Mouse (Mus musculus): Measurements from ENCODE around the gene Traf1.

Gene Traf1

DNA sequence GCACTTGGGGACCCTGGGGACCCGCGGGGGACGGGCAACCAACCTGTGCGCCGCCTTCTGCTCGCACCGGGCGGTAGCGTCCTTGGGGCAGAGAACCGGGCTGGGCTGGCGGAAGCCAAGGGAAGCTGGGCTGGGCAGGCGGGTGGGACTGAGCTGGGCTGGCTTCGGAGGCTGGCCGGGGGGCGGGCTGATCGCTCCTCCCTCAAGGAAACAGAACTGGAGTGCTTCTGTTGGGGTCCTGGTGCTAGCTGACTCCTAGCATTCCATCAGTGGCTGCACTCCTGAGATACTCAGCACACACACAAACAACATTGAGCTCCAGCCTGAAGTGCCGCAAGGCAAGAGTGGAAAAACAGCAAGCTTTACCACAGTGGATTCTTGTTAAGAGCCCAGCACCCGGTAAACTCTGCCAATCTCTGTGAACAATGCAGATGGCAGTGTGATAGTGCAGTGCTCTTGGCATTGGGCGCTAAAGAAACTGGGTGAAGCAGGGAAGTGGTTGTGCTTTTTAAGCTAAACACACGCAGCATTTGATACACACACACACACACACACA is at the start of gene Traf1:
Traf1 (minus strand) TSS at position 292 of the 556 bp plus-strand sequence.
- DNase-seq (ENCODE audit: low spot score in 2 of 2): peak; percentile 78 to 81

DNA sequence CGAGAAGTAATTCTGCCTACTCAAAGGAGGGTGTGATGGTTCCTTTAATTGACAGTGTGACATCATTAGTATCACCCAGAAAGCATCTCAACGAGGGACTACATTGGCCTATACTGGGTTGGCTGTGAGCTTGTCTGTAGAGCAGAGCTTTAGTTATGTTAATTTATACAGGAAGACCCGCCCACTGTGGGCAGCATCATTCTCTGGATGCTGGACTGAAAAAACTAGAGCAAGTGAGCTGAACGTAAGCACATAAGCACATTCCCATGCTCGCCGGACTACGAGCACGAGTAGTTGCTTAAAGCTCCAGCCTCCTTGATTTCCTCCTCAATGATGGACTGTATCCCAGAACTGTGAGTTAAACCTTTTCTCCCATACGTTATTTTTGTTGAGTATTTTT is 37.4 kb upstream of the Traf1 start:
- no peak for DNase-seq (ENCODE audit: low spot score in 2 of 2)

- no peak for DNase-seq (ENCODE audit: low spot score in 2 of 2)
Measured at GRCm38 (mm10) chr2:34996506-34996905, 34.9 kb upstream of the Traf1 start.

DNA sequence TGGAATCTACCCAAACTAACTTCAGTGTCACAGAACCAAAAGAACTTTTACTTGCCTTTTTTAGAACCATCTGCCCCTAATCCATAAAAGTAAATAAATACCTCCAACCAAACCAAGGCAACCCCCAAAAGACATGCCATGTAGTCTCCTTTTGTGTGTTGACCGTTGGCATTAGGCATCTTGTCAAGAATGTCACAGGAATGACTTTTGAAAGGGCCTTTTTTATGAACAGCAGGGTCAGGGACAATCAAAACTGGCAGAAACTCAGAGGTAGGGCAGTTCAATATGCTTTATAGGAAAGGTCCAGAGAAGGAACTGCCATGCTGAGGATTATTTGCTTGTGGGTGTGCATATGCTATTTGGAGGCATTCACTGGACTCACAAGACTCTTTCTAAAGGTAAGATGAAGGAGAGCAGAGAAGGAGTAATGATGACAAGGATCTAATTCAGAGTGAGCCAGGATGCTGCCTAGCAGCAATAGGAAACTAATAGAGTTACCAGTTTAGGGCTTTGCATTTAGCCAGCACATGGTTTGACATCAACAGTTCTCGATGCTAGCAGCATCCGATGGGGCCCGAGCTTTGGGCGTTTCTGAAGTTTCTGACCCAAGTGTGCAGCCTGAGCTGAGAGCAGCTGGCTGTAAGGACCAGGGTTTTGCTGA is 32.3 kb upstream of the Traf1 start:
- no peak for DNase-seq (ENCODE audit: low spot score in 2 of 2)

DNA sequence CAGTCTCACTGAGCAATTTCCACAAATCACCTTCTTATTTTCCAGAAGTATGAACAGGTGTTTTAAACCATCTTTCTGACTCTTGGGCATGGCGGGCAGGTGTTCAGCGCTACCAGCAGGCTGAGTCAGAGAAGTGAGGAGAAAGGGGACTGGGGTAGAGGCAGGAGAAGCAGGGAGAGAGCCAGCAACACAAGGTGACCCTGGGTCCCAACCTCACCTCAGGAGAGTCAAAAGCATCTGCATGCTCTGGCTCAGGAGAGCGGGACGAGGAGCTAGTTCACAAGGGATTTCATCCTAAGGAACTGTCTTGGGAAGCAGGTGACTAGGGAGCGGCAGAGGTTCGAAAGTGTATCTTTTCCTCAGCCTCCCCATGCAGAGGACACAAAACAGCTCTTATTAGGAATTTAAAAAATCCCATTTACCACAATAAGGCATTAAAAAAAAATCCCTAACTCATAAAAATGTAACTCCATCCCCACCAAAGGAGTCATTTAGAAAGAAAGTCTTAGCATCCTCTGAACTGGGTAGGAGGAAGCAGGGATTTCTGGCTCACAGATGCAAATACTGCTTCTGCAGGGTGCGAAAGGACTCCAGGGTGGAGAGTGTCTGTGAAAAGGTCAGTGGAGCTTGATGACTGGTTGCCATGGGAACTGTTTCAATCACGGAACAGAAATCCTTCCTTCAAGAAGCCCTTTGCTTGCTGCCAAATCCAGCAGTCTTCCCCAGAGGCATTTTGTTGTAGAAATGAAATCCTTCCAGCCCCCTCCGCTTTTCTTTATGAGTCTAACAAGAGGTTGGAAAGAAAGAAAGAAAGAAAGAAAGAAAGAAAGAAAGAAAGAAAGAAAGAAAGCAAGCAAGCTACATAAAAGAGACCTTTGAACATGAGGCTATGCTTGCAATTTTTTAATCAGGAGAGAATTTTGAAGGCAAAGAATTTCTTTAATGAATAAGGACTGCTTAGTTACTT is 31.4 kb upstream of the Traf1 start:
- DNase-seq (ENCODE audit: low spot score in 2 of 2): no peak

DNA sequence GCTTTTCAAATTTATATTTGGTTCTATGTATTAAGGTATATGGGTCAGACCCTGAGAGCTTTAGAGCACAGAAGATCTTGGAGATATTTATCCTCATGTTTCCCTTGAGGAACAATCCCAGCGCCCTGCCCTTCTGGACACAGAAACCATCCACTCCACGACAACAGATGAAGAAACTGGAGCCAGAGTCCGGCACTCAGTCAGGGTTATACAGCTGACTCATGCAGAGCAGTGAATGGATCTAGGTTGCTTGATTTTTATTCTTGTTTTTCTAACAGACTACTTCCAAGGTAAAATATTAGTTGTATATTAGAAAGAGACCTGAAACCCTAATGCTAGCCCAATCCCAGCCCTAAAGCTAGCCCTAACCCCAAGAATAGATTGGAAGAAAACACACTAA is 30.4 kb upstream of the Traf1 start:
- DNase-seq (ENCODE audit: low spot score in 2 of 2): no peak

DNA sequence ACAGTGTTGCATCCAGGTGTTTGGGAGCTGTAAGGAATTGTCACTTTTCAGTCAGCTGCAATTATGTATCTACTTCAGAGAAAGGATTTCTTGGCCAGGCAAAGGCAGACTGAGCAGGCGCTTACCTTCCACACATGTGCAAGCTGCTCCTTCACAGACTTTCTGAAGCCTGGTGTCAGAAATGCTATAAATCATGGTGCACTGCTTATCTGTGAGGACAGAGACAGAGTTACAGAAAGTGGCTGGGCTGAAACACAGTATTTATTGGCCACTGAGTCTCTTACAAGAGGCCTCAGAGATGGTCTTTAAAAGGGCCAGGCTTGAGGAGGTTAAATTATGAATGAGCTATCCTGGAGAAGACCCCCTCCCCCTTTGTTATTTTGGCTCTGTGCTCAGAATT is 28.2 kb upstream of the Traf1 start:
- DNase-seq (ENCODE audit: low spot score in 2 of 2): no peak

- no peak for DNase-seq (ENCODE audit: low spot score in 2 of 2)
Measured at GRCm38 (mm10) chr2:34987595-34987994, 26.0 kb upstream of the Traf1 start.

- DNase-seq (ENCODE audit: low spot score in 2 of 2): no peak
Measured at GRCm38 (mm10) chr2:34984885-34985284, 23.3 kb upstream of the Traf1 start.

DNA sequence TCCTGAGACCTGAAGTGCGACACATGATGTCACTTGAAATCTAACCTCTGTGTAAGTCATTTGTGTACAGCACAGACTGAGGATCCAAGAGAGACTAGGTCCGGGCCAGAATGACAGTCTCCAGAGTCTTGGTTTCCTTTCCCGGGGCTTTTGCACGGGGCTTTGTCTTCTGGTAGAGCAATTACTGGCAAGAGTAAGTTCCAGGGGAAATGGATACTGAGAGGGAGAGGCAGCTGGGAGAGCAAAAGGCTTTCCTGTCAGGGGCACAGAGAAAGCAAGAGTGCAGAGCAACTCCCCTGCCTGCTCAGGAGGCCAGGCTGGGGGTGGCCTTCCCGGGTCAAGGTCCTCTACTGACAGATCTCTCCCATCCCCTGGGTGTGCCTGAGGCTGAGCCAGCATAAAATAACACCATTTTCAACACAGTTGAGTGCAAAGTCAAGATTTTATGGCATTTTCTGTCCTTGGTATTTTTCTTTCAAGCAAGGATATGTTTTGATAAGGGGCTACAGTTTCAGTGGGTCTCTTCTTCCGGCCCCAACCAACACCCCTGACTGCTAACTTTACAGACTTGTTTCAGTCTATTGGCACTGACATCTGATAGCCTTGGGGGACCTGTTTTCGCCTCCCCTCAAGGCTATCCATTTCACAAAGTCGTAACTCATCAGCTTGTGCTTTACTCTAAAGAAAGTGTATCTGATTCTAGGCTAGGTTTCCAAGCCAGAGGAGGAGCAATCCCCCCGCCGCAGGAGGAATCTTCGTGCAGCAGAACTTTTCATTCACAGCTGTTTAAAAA is 21.5 kb upstream of the Traf1 start:
- DNase-seq (ENCODE audit: low spot score in 2 of 2): no peak

GRCm38 (mm10) chr2:34982096-34982724 is 20.6 kb upstream of the Traf1 start:
- no peak for DNase-seq (ENCODE audit: low spot score in 2 of 2)

GRCm38 (mm10) chr2:34979459-34980011 is 18.0 kb upstream of the Traf1 start:
- DNase-seq (ENCODE audit: low spot score in 2 of 2): no peak

DNA sequence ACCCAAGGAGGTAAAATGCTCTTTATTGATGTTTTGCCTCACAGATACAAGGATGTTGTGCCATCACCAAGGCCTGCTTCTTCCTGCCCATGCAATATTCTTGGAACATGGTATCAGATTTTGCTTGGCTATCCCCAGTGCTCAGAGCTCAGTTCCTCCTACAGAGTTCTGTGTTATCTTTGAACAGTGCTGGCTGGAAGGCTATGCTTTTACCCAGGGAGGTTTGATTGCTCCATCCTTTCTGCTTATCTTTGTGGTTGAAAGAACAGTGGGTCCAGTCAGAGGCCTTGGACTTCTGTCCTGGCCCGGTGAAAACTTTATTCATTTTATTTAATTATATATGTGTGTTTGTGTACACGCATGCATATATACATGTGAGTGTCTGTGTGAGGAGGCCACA is 16.7 kb upstream of the Traf1 start:
- no peak for DNase-seq (ENCODE audit: low spot score in 2 of 2)

DNA sequence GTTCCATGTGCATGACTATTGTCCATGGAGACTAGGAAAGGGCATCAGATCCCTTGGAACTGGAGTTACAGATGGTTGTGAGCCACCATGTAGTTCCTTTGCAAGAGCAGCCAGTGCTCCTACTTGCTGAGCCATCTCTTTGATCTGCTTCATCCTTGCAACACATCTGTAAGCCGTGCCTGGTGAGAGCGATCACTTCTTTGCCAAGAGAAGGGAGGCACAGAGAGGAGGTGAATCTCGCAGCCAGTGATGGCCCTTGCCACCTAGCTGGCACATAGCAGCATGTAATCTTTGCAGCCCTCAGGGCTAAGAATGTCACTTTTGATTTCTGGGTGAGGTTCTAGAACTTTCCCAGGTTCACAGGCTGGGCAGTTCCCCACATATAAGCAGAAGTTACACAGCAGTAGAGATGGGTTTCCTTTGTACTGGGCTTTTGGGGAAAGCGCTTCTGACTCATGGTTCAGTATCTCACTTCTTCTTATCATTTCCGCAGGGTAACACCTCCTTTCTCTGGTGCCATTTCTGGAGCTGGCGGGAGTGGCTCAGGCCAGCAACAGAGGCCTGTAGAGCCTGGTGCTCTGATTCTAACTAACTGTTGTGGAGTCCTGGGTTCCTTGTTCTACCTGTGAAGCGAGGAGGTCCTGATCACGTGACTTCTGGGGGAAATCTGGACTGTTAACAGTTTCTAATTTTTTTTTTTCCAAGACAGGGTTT is 15.5 kb upstream of the Traf1 start:
- DNase-seq (ENCODE audit: low spot score in 2 of 2): peak; percentile 78 to 80

- peak; percentile 65 to 76 for DNase-seq (ENCODE audit: low spot score in 2 of 2)
Measured at GRCm38 (mm10) chr2:34976447-34976846, 14.9 kb upstream of the Traf1 start.

GRCm38 (mm10) chr2:34973087-34973486 is 11.5 kb upstream of the Traf1 start:
- no peak for DNase-seq (ENCODE audit: low spot score in 2 of 2)

DNA sequence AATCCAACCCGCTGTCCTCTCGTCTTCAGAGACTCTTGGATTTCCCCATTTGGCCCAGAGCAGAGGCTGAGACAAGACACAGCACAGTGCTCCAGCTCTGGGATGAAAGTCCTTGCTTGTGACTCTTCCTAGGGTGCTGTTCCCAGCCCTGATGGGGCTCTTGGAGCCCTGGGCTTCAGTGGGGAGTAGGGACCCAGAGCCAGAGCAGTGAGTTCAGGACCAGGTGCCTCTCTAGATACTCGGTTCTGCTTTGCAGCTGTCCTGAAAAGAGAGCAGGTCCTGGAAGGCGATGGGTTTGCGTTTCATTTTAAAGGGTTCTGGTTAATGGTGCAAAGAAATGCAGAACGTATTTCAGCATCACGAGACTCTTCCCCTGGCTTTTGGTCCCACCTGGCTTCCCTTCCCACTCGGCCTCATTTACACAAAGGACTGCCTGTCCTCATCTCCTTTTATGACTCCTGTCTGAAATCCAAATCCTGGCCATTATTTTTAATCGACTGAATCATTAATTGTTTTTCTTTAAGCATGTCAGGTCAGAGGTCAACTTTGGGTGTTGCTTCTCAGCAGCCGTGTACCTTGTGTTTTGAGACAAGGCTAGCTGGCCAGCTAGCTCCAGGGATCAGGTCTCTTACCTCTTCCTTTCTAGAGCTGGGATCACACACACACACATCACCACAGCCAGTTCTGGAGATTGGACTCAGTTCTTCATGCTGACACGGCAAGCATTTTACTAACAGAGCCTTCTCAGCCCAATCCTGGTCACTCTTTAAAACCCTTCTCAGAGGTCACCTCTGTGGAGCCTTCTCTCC is 9.7 kb upstream of the Traf1 start:
- DNase-seq (ENCODE audit: low spot score in 2 of 2): no peak

DNA sequence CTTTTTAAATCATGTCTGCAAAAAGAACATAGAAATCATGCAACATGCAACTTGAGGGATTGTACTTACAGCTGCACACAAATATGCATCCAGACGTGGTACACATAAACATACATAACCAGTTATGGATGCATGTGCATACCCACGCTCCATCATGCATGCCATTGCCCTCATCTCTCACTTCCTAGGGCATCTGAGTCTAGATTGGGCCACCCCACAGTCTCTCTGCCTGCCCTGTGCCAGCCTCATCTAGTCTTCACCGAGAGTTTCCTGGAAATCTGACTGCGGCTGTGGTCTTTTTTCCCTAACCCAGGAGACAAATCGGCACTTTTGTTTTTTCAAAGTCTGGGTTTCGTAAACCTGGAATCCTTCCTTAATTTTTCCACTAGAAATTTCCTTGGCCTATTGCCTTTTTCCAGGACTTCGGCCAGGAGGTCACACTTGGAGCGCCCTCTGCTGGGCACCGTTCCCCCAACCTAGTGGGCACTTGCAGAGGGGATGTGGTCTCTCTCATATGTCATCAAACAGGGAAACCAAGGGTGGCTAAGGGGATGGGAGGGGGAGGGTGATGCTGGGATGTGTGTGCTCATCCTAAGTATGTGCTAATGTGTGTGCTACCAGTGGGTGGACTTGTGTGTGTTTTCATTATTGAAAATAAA is 8.6 kb upstream of the Traf1 start:
- DNase-seq (ENCODE audit: low spot score in 2 of 2): peak; percentile 40 to 59

DNA sequence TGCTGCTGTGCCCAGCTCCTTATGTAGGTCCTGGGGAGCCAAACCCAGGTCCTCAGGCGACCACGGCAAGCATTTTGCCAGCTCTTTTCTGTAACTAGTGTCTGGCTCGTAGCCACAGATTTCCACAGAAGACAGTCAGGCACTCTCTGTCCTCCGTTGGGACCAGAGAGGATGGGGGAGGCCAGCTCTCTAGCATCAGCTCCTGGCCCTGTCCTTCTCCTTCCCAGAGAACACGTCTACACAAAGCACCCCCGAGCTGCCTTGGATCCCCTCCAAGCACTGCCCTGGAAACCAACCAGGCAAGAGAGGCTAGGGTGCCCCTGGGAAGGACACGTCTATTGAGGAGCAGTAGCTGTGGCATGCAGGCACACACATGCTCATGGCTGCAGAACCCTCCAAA is 7.6 kb upstream of the Traf1 start:
- no peak for DNase-seq (ENCODE audit: low spot score in 2 of 2)
